Mouse (Mus musculus): ENCODE results near the gene Ube2g2. TPM values are rescaled to one million over a fixed set of nuclear protein-coding genes. Genes with fewer than 3 reads are reported as not detected.

Gene Ube2g2
- polyA plus RNA-seq, 1 experiment from 2014 or later, result 87.9 TPM

DNA sequence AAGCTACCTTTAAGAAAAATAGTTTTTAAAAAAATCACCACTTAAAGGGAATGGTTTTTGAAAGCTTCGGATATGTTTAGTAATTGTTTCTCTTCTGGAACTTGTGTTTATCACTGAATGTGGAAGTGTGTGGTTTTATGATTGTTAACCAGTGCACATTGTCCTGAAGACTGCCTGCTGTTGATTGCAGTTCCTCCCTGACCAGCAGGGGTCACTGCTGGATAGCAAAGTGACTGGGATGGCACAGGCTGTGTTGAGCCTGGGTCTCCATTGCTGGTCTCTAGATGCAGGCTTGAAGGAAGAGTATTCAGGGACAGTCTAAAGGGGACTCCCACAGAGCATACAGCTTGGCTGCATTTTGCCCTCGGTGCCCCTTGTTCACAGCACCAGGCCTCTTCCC, 5.4 kb downstream of the Ube2g2 start:
- Histone ChIP-seq H3K27ac (replicated peaks) (no peak overlapping the region; the same call in 1 of the 2 replicates), H3K27me3 (no peaks in the 10 kb centered on the region), H3K4me2 (no peak overlapping the region), H3K4me3 (no peak overlapping the region), H3K36me3 (peaks cover 14% of the 10 kb centered on the region), H3K9ac (no peak overlapping the region), H3K9me3 (no peaks in the 10 kb centered on the region), H3K4me1 (replicated peaks) (peaks cover 59% of the 10 kb centered on the region)
- 39% methylated on average over 2 of the region's 2 CpGs for WGBS
- peak; percentile 70 for ATAC-seq (ENCODE audit: low read depth)

DNA sequence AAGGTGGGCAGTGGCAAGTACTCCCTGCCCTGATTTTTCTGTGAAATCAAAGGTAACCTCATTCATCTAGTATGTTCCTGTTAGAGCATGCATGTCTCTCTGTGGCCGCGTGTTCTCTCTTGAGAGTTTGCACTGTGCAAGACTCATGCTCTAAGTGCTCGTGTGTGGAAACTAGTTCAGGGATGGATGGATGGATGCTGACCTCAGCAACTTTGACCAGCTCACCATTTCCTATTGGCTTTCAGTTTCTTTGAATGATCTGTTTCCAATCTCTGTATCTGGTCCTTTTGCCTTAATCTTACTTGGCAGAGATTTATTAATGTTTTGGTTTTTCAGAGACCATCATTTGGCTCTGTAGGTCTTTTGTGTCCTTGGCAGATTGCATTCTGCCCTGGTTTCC, 7.1 kb downstream of the Ube2g2 start:
- no peak overlapping the region for H3K9ac ChIP-seq
- H3K4me2 ChIP-seq, result no peak overlapping the region
- no peaks in the 10 kb centered on the region for H3K27me3 ChIP-seq
- 87% methylated on average over 3 of the region's 3 CpGs for WGBS
- no peak overlapping the region for H3K4me3 ChIP-seq
- H3K36me3 ChIP-seq, result peaks cover 24% of the 10 kb centered on the region
- no peaks in the 10 kb centered on the region for H3K9me3 ChIP-seq
- no peak overlapping the region for H3K27ac ChIP-seq (replicated peaks)
- peaks cover 56% of the 10 kb centered on the region for H3K4me1 ChIP-seq (replicated peaks)
- no peak for ATAC-seq (ENCODE audit: low read depth)

DNA sequence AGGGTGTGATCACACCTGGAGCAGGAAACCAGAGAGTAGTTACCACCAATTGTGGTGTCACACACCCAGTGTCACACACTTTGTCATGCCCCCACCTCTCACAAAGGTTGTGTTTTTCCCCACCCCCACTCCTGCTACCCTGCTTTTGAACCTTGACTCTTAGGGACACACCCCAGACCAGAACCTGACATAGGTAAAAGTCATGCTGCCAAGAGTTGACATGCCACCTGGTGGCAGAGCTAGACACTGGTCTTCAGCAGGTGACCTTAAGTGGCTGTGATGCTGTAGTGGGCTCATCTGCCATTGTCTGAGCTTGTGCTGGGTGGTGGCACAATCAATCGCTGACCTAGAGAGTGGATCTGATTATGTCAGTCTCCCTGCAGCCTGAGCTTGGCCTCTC, 7.9 kb downstream of the Ube2g2 start:
- ATAC-seq (ENCODE audit: low read depth), result no peak
- Histone ChIP-seq H3K4me1 (replicated peaks) (peaks cover 55% of the 10 kb centered on the region), H3K4me2 (no peak overlapping the region), H3K27ac (replicated peaks) (no peak overlapping the region), H3K4me3 (no peak overlapping the region), H3K27me3 (no peaks in the 10 kb centered on the region), H3K9ac (no peak overlapping the region), H3K9me3 (no peaks in the 10 kb centered on the region), H3K36me3 (peaks cover 24% of the 10 kb centered on the region)
- 85% methylated on average over 1 of the region's 1 CpGs for WGBS

DNA sequence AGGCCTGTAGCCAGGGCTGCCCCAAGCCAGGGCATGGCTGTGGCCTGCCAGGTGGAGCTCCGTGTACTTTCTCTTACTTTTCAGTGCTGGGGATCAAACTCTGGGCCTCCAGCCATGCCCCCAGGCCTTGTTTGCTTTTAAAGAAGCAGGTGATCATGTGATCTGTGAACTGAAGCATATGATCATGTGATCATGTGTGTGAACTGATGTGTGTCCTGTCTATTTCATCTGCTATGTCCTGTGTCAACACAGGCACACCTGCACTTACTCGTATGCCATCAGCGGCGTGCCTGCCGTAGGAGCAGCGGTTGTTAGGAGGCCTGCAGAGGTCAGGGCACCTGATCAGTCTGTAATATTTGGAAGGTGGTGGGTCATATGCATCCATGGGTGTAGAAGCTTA, 11.9 kb downstream of the Ube2g2 start:
- Histone ChIP-seq H3K36me3 (peaks cover 57% of the 10 kb centered on the region), H3K9ac (no peak overlapping the region), H3K4me3 (no peak overlapping the region), H3K9me3 (no peaks in the 10 kb centered on the region), H3K4me2 (no peak overlapping the region), H3K27me3 (no peaks in the 10 kb centered on the region), H3K4me1 (replicated peaks) (peaks cover 44% of the 10 kb centered on the region), H3K27ac (replicated peaks) (0 out of 2 replicates have a peak overlapping the region, but pooled peaks have one; percentile 46)
- no peak for ATAC-seq (ENCODE audit: low read depth)
- WGBS, result 71% methylated on average over 6 of the region's 6 CpGs

DNA sequence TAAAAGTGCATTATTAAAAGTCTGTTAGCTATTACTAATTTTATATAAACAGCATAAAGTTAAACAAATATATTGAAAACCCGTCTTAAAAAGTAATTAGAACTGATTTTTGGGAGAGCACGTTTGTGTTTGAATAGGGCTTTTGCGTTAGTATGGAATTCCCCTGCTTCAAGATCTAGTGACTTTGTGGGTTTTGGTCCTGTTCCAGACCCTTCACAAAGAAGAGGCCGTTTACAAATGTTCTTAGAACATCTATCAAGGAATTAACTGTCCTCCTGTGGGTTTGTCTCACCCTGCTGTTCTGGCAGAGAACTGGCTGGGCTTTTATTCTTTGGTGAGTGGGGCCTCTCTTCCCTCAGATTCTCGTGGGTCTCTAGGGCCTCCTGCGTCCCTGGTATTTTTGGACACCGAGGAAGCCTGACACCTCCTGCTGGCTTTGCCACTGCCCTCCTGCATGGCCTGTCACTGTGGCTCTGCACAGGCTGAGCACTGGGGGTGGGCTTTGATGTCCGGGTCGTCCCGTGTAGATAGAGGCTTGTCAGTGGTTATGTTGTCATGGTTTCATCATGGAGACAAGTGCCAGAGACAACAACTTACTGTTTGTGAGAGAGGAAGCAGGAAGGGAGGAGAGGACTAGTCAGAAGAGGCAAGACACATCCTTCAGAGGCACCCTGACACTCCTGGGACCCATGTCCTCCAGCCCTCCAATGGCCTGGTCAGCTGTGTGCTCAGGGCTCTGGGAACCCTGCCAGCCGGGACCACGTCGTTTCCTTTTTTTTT, 12.6 kb downstream of the Ube2g2 start:
- H3K4me3 ChIP-seq, result no peak overlapping the region
- H3K4me1 ChIP-seq (replicated peaks), result peaks cover 43% of the 10 kb centered on the region
- no peaks in the 10 kb centered on the region for H3K9me3 ChIP-seq
- no peak overlapping the region for H3K4me2 ChIP-seq
- H3K27ac ChIP-seq (replicated peaks), result peak overlapping the region; percentile 54
- WGBS, result 52% methylated on average over 13 of the region's 13 CpGs
- no peaks in the 10 kb centered on the region for H3K27me3 ChIP-seq
- H3K9ac ChIP-seq, result no peak overlapping the region
- peak; percentile 80 for ATAC-seq (ENCODE audit: low read depth)
- peaks cover 60% of the 10 kb centered on the region for H3K36me3 ChIP-seq

DNA sequence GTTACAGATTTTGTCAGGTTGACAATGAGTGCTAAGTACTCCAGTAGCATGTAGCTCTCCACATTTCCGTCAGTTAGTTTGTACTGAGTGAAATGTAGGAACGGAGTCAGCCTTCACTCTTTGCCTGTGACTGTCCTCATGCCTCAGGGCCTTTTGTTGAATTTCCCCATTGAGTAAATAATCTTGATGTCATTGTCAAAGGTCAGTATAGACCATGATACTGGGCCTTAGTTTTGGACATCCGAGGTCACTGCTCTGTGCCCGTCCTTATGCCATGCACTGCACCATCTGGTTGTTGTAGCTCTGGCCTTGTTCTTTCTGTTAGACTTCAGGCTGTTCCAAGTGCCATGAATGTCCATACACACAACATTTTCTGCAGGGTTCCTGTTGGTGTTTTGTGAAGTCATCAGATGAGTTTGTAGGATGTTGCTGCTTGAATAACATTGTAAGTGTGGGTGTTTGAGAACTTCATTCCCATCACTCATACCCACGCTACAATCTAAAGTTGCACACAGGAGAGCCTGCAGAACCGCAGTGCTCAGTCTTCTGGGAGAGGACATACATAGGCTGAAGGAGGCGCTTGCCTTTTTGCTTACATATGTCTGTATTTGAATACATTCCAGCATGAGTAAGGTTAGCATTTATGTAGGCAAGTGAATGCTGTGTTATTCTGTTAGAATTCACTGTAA, 14.3 kb downstream of the Ube2g2 start:
- Histone ChIP-seq H3K9ac (no peak overlapping the region), H3K4me2 (no peak overlapping the region), H3K4me1 (replicated peaks) (peaks cover 39% of the 10 kb centered on the region), H3K27ac (replicated peaks) (no peak overlapping the region), H3K4me3 (no peak overlapping the region), H3K27me3 (no peaks in the 10 kb centered on the region), H3K9me3 (no peaks in the 10 kb centered on the region), H3K36me3 (peaks cover 68% of the 10 kb centered on the region)
- ATAC-seq (ENCODE audit: low read depth), result no peak
- 89% methylated on average over 7 of the region's 7 CpGs for WGBS

DNA sequence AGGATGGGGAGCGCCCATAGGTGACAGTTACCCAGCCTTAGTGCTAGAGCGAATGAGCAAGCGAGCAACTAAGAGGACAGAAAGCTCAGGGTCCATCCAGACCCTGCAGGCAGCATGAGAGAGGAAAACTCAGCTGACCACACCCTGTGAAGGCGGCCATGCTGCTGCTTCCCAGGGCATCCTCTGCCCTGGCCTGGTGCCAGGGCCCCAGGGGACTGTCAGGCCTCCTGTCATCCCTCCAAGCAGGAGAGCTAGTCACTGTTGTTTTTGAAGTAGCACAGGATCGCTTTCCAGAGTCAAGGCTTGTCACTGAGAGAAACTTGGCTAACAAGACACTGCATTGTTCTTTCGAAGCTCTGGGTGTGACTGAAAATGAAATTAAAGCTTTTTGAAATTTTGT, 16.9 kb downstream of the Ube2g2 start:
- H3K9me3 ChIP-seq, result no peaks in the 10 kb centered on the region
- peaks cover 72% of the 10 kb centered on the region for H3K36me3 ChIP-seq
- peak overlapping the region; percentile 9; the same call in 1 of the 2 replicates for H3K9ac ChIP-seq
- ATAC-seq (ENCODE audit: low read depth), result no peak
- no peak overlapping the region for H3K4me2 ChIP-seq
- H3K4me3 ChIP-seq, result no peak overlapping the region
- 72% methylated on average over 6 of the region's 6 CpGs for WGBS
- no peak overlapping the region for H3K27ac ChIP-seq (replicated peaks)
- H3K27me3 ChIP-seq, result no peaks in the 10 kb centered on the region
- peaks cover 28% of the 10 kb centered on the region for H3K4me1 ChIP-seq (replicated peaks)

DNA sequence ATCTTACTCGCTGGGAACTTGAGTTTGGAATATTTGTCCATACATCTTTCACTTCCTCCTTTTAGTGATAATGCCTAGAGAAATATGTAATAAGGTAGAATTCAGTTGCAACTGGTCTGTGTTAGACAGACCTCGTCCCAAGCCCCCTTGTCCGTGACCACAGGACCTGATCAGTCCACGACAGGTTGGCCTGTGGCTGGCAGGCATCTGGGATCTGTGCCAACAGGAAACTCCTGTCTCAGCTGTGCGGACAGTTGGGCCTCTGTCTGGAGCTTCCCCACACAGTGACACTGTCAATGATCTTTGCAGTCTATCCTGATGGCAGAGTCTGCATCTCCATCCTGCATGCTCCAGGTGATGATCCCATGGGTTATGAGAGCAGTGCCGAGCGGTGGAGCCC, 21.1 kb downstream of the Ube2g2 start:
- H3K4me3 ChIP-seq, result no peak overlapping the region
- H3K27me3 ChIP-seq, result no peaks in the 10 kb centered on the region
- H3K4me2 ChIP-seq, result no peak overlapping the region
- 85% methylated on average over 7 of the region's 7 CpGs for WGBS
- H3K27ac ChIP-seq (replicated peaks), result no peak overlapping the region
- no peaks in the 10 kb centered on the region for H3K9me3 ChIP-seq
- no peak overlapping the region for H3K9ac ChIP-seq
- ATAC-seq (ENCODE audit: low read depth), result no peak
- H3K4me1 ChIP-seq (replicated peaks), result peaks cover 10% of the 10 kb centered on the region
- H3K36me3 ChIP-seq, result peaks cover 73% of the 10 kb centered on the region

DNA sequence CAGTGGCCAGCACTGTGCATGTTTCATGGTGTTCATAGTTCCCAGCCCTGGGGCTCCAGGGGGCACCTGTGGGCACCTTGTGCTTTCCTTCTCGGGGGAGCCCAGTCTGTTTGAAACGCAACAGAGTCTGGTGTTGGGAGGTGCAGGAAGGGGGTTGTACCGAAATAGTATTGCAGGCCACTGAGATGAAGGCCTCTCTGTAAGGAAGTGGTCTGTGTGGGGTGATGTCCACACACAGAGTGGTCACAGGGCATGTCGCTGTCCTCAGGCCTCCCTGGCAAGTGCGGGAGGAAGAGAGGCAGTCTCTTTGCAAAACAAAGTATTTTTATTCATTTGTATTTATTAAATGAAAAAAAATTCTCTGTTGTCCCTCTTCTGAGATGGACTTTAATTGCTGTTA, 23.5 kb downstream of the Ube2g2 start:
- Histone ChIP-seq H3K4me1 (replicated peaks) (peaks cover 9% of the 10 kb centered on the region), H3K9me3 (no peaks in the 10 kb centered on the region), H3K4me3 (no peak overlapping the region), H3K4me2 (no peak overlapping the region), H3K9ac (no peak overlapping the region), H3K36me3 (peaks cover 58% of the 10 kb centered on the region), H3K27ac (replicated peaks) (no peak overlapping the region), H3K27me3 (no peaks in the 10 kb centered on the region)
- 90% methylated on average over 5 of the region's 5 CpGs for WGBS
- no peak for ATAC-seq (ENCODE audit: low read depth)

DNA sequence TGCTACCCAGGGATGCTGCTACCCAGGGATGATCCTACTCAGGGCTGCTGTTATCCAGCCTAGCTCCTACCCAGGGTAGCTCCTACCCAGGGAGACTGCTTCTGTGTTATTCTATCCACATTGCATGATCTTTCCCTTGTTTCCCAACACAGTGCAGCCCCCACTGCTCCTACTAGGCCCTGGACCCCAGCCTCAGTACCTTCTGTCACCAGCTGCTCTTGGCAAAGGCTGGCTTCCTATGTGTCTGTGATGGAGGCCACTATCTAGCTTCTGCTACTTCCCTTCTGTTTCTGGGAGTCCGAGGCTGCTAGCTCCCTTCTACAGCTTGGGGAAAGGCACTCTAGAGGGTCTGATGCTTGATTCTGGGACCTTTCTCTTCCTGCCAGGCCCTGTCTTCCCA, 25.4 kb downstream of the Ube2g2 start:
- ATAC-seq (ENCODE audit: low read depth), result no peak
- Histone ChIP-seq H3K27ac (replicated peaks) (no peak overlapping the region), H3K4me3 (no peak overlapping the region), H3K9me3 (no peaks in the 10 kb centered on the region), H3K36me3 (peaks cover 41% of the 10 kb centered on the region), H3K27me3 (no peaks in the 10 kb centered on the region), H3K4me2 (no peak overlapping the region), H3K9ac (no peak overlapping the region), H3K4me1 (replicated peaks) (peaks cover 9% of the 10 kb centered on the region)
- 85% methylated on average over 1 of the region's 1 CpGs for WGBS

DNA sequence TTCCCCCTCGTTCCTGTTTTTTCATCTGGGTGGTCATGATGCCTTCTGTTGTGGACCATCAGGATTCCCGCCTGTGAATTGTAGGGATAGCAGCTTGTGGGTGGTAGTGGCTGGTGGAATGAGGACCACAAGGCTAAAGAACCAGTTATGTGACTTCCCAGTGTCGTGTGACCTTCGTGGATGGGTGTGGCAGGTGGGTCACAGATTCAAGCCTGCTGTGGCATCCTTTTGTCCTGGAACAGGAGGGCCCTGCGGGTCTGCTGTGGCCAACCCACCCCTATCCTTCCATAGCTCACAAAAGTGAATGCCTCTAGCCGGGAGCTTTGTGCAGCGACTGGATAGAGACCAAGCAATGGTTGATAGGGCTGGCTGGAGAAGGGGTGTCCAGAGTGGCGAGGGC, 25.8 kb downstream of the Ube2g2 start:
- no peak overlapping the region for H3K4me2 ChIP-seq
- 80% methylated on average over 8 of the region's 8 CpGs for WGBS

DNA sequence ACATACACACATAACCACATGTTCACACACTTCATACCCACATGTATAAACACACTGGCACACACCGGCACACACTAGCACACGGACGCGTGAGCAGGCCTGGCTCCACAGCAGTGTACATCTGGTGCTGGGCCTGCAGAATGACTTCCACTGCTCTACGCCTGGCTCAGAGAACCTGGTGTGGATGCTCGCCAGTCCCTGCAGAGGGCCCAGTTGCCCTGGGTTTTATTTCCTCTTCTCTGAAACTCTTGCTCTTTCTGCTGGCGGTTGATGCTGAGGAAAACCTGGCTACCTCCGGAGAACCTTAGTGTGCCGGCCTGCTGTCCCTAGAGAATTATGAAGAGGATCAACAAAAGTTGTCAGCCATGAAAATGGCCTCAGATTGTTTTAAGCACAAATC, 30.0 kb downstream of the Ube2g2 start:
- Histone ChIP-seq H3K9ac (no peak overlapping the region), H3K36me3 (no peaks in the 10 kb centered on the region), H3K9me3 (no peaks in the 10 kb centered on the region), H3K4me2 (no peak overlapping the region), H3K4me1 (replicated peaks) (peaks cover 9% of the 10 kb centered on the region), H3K27me3 (no peaks in the 10 kb centered on the region), H3K27ac (replicated peaks) (no peak overlapping the region), H3K4me3 (no peak overlapping the region)
- WGBS, result 89% methylated on average over 9 of the region's 9 CpGs
- ATAC-seq (ENCODE audit: low read depth), result no peak

More for the DNA sequence above, 25.8 kb downstream of the Ube2g2 start:
- ATAC-seq (ENCODE audit: low read depth), result no peak
- no peak overlapping the region for H3K9ac ChIP-seq
- H3K27me3 ChIP-seq, result no peaks in the 10 kb centered on the region
- no peak overlapping the region for H3K27ac ChIP-seq (replicated peaks)
- no peaks in the 10 kb centered on the region for H3K9me3 ChIP-seq
- peaks cover 38% of the 10 kb centered on the region for H3K36me3 ChIP-seq
- H3K4me3 ChIP-seq, result no peak overlapping the region
- H3K4me1 ChIP-seq (replicated peaks), result peaks cover 9% of the 10 kb centered on the region

Measured in neural tube, embryonic 13.5 days (tissue).